Mouse (Mus musculus): ENCODE measurements at regions not wholly inside any gene's neighbourhood (a gene's known extent, or its start where the extent isn't known, plus 50 kb on each side); places are given as distances from the start of the nearest gene placed in this dataset.
A peak's percentile ranks its signal among the peaks of the same experiment; 100 is the strongest.

DNA sequence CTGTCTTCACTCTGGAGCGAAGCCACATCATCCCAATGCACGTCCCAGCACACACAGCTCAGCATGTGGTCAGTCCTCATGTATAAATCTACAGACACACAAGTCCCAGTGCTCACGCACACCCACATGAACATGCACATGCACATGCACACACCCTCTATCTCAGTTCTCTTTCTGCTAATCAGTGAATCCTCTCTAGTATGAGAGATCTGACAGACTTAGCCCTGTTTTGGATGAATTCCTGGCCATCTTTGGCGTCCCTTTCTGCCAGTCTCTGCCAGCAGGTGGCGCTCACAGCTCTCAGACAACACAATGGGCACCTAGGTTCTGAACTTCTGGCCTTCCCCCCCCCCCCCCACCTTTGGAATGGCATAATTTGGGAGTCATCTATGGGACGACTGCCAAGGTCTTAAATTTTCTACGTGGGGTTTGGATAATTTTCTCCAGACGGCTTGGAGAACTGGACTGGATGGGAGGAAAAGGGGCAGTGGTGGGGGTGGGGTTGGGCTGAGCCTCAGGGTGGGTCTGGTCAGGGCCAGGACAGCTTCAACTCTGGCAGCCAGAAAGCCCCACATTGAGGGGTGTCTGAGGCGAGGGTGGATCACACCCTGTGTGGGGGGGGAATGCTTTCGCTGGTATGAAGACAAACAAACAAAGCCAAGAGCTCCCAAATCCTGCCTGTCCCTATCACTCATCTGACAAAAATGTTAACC, 149.8 kb downstream of the Opa1 start:
- Histone ChIP-seq H3K36me3 (no peaks in the 10 kb centered on the region), H3K4me3 (no peak overlapping the region), H3K4me2 (no peak overlapping the region), H3K9ac (no peak overlapping the region), H3K4me1 (replicated peaks) (peaks cover 18% of the 10 kb centered on the region), H3K27me3 (replicated peaks) (peaks cover 66% of the 10 kb centered on the region), H3K27ac (ENCODE audit: poor library complexity, severe bottlenecking) (no peak overlapping the region), H3K9me3 (replicated peaks) (no peaks in the 10 kb centered on the region)
- peak; percentile 51; the same call in 1 of the 2 replicates for ATAC-seq (ENCODE audit: insufficient number of reproducible peaks, low FRiP score)
- WGBS, result 20% methylated on average over 10 of the region's 10 CpGs

DNA sequence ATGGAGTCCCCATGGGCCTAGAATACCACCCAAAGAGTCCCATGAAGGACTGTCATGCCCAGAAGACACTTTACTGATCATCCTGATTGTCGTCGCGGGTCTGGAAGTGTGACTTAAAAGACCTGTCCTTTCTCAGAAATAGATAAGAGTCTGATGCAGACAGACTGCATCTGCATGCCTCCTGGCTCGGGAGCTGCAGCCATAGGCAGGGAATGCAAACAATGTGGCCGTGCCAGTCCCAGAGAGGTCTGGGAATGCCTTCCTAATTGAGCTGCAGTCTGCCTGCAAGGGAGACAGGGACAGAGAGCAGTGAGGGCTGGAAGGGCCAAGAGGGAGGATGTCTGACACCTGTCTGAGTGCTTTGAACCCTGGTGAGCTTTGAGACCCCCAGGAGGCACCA, 150.9 kb downstream of the Opa1 start:
- Histone ChIP-seq H3K27me3 (replicated peaks) (peaks cover 62% of the 10 kb centered on the region), H3K36me3 (no peaks in the 10 kb centered on the region), H3K4me1 (replicated peaks) (peaks cover 29% of the 10 kb centered on the region), H3K4me2 (peak overlapping the region; percentile 15; the same call in 1 of the 2 replicates), H3K4me3 (no peak overlapping the region), H3K27ac (ENCODE audit: poor library complexity, severe bottlenecking) (no peak overlapping the region; the same call in 1 of the 2 replicates), H3K9ac (peak overlapping the region; percentile 4; the same call in 1 of the 2 replicates), H3K9me3 (replicated peaks) (no peaks in the 10 kb centered on the region)
- whole genome bisulfite sequencing, result 3% methylated on average over 5 of the region's 5 CpGs
- no peak for ATAC-seq (ENCODE audit: insufficient number of reproducible peaks, low FRiP score)

DNA sequence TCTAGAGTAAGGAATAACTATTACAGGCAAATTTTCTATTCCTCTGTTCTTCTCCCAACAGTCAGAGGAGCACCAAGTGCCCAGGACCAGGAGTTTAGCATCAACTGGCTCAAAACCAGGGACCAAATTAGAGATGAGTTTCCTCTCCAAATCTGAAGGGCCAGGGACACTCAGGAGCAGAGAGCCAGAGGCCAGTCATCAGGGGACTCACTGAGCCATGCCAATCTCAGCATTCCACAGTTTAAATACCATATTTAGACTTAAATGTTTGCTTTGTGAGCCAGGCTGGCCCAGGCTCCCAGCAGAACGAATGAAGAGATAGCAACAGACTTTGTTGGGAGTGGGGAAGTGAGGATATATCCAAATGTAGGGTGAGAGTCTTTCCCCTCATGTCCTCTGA, 153.8 kb downstream of the Opa1 start:
- Histone ChIP-seq H3K9me3 (replicated peaks) (no peaks in the 10 kb centered on the region), H3K4me3 (no peak overlapping the region), H3K4me2 (no peak overlapping the region), H3K4me1 (replicated peaks) (peaks cover 42% of the 10 kb centered on the region), H3K27me3 (replicated peaks) (peaks cover 45% of the 10 kb centered on the region), H3K27ac (ENCODE audit: poor library complexity, severe bottlenecking) (no peak overlapping the region), H3K9ac (no peak overlapping the region; the same call in 1 of the 2 replicates), H3K36me3 (no peaks in the 10 kb centered on the region)
- WGBS, result 31% methylated on average over 1 of the region's 1 CpGs
- no peak for ATAC-seq (ENCODE audit: insufficient number of reproducible peaks, low FRiP score)

DNA sequence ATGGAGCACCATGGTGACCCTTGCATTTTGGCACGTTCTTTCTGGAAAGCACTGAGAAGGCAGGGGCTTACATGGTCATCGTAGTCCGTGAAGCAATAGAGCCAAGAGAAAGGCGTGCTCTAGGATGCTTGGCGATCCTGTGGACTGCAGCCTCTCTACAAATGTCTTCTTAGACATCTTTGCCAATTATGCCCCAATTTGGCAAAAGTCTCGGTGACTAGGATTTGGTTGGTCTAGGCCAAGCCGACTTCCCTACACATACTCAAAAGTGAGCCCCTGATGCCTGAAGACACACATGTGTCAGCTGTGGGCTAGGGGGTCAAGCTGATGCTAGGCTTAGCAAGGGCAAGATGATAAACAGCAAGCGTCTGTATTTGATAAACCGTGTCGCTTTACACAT, 154.7 kb downstream of the Opa1 start:
- peaks cover 38% of the 10 kb centered on the region for H3K27me3 ChIP-seq (replicated peaks)
- no peak for ATAC-seq (ENCODE audit: insufficient number of reproducible peaks, low FRiP score)
- H3K27ac ChIP-seq (ENCODE audit: poor library complexity, severe bottlenecking), result no peak overlapping the region

DNA sequence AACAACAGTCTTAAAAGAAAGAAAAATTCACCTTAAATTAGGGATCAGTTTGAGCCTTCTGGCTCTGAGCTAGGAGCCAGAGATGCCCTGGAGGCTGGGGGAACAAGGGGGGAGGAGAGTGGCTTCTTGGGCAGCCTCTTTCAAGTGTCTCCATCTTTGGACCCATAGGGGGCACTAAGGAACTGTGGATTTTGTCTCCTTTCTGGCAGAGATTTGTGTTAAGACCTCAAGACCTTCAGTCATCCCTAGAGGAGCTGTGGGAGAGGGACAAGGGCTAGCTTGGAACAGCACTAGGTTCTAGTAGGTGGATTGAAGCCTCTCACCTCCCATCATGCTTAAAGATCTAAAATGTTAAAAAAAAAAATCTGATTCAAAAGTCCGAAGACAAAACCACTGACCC, 155.2 kb downstream of the Opa1 start:
- peak; percentile 65; the same call in 1 of the 2 replicates for ATAC-seq (ENCODE audit: insufficient number of reproducible peaks, low FRiP score)
- peak overlapping the region; percentile 74 for H3K27ac ChIP-seq (ENCODE audit: poor library complexity, severe bottlenecking)
- H3K4me2 ChIP-seq, result peak overlapping the region; percentile 58
- no peak overlapping the region for H3K4me3 ChIP-seq
- peaks cover 42% of the 10 kb centered on the region for H3K27me3 ChIP-seq (replicated peaks)
- 0% methylated on average over 1 of the region's 1 CpGs for WGBS
- H3K4me1 ChIP-seq (replicated peaks), result peaks cover 38% of the 10 kb centered on the region
- no peak overlapping the region for H3K9ac ChIP-seq
- no peaks in the 10 kb centered on the region for H3K36me3 ChIP-seq
- H3K9me3 ChIP-seq (replicated peaks), result no peaks in the 10 kb centered on the region

More for the DNA sequence above, 154.7 kb downstream of the Opa1 start:
- H3K9me3 ChIP-seq (replicated peaks), result no peaks in the 10 kb centered on the region
- no peak overlapping the region for H3K4me2 ChIP-seq
- WGBS, result 69% methylated on average over 10 of the region's 10 CpGs
- H3K4me3 ChIP-seq, result no peak overlapping the region
- H3K9ac ChIP-seq, result no peak overlapping the region
- no peaks in the 10 kb centered on the region for H3K36me3 ChIP-seq
- H3K4me1 ChIP-seq (replicated peaks), result peaks cover 42% of the 10 kb centered on the region

DNA sequence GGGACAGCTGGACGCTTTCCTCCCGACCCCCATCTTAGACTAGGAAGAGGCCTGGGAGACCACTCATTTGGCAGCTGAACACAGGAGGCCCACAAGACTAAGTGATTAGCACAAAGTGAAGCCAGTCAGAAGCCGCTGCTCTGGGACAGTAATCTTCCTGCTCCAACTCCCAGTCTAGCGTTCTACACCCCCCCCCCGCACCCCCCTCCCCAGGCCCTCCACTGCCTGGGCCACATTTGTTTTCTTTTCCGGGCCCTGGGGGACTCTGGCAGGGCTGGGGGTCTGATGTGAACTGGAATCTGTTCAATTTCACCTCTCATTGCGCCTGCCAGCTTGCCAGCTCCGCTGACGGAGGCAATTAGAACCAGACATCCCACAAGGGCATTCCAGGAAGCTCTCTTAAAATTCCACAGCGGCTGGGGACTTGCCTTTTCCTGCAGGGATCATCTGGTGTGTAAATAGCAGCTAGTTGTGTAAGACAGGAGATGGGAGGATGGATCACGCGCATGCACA, 155.7 kb downstream of the Opa1 start:
- H3K27me3 ChIP-seq (replicated peaks), result peaks cover 46% of the 10 kb centered on the region
- WGBS, result 2% methylated on average over 12 of the region's 12 CpGs
- H3K4me3 ChIP-seq, result no peak overlapping the region
- H3K27ac ChIP-seq (ENCODE audit: poor library complexity, severe bottlenecking), result peak overlapping the region; percentile 74
- H3K36me3 ChIP-seq, result no peaks in the 10 kb centered on the region
- H3K9ac ChIP-seq, result 0 out of 2 replicates have a peak overlapping the region, but pooled peaks have one; percentile 25
- ATAC-seq (ENCODE audit: insufficient number of reproducible peaks, low FRiP score), result peak; percentile 79
- no peaks in the 10 kb centered on the region for H3K9me3 ChIP-seq (replicated peaks)
- H3K4me2 ChIP-seq, result peak overlapping the region; percentile 58
- peaks cover 33% of the 10 kb centered on the region for H3K4me1 ChIP-seq (replicated peaks)

DNA sequence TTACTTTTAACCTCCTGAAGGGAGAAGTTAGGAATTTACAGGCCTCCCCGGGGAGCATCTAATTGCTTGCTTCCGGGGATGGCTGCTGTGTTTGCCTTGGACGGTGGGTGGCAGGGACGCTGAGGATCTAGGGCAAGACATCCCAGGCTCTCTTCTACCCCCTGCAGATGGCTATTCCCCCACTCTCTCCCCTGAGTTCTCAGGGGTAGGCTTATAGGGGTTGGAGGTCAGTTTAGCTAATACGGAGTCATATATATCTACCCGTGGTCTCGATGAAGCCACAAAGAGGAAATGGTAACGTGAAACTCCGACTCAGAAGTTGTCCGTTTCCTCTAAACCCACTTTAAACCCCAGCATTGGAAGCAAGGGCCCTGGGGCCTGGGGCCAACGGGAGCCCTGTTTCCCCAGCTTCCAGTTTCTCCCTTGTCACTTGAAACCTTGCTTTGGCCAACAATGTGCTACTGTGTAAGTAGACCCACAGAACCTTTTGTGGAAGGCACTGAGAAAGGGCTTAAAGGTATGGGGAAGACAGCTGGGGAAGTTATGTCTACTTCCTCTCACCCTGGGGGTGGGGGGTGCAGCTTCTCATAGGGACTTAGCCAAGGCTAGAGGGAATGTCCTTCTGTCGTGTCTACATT, 156.4 kb downstream of the Opa1 start:
- peak overlapping the region; percentile 74 for H3K27ac ChIP-seq (ENCODE audit: poor library complexity, severe bottlenecking)
- WGBS, result 11% methylated on average over 12 of the region's 12 CpGs
- H3K4me3 ChIP-seq, result no peak overlapping the region
- no peaks in the 10 kb centered on the region for H3K9me3 ChIP-seq (replicated peaks)
- H3K27me3 ChIP-seq (replicated peaks), result peaks cover 49% of the 10 kb centered on the region
- peaks cover 26% of the 10 kb centered on the region for H3K4me1 ChIP-seq (replicated peaks)
- H3K9ac ChIP-seq, result no peak overlapping the region
- no peak for ATAC-seq (ENCODE audit: insufficient number of reproducible peaks, low FRiP score)
- H3K36me3 ChIP-seq, result no peaks in the 10 kb centered on the region
- H3K4me2 ChIP-seq, result peak overlapping the region; percentile 58

DNA sequence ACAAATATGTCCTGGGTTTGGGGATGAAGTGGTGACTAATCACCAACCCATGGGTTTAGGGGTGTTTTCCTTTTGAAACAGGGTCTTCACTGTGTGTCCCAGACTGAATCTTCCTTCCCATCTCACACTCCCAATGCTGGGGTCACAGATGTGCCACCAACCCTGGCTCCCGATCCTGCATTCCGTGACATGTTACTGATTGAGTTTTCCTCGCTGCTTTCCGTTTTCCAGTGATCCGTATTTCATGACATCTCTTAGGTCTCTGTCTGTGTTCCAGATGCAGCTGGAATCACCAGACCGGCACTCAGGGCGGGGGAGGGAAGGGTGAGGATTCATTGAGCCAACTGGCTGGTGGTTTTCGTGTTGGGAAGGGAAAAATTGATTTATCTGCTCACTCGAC, 157.1 kb downstream of the Opa1 start:
- Histone ChIP-seq H3K27ac (ENCODE audit: poor library complexity, severe bottlenecking) (no peak overlapping the region), H3K27me3 (replicated peaks) (peaks cover 49% of the 10 kb centered on the region), H3K4me1 (replicated peaks) (peaks cover 26% of the 10 kb centered on the region), H3K9me3 (replicated peaks) (no peaks in the 10 kb centered on the region), H3K9ac (no peak overlapping the region), H3K4me3 (no peak overlapping the region), H3K36me3 (no peaks in the 10 kb centered on the region), H3K4me2 (no peak overlapping the region)
- WGBS, result 68% methylated on average over 9 of the region's 9 CpGs
- no peak for ATAC-seq (ENCODE audit: insufficient number of reproducible peaks, low FRiP score)

DNA sequence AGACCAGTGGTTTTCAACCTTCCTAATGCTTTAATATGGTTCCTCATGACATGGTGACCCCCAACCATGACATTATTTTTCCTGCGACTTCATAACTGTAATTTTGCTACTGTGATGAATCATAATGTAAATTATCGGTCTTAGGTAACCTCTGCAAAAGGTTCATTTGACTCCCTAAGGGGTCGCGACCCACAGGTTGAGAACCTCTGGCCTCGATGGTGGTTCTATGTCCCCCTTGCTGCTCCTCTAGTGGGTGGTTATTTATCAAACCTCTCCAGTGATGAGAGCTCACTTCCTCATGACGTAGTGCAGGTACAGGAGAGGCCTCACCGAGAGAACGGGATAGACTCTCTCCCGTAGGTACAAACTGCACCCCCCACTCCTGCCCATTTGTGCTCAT, 158.9 kb downstream of the Opa1 start:
- no peak overlapping the region for H3K4me3 ChIP-seq
- ATAC-seq (ENCODE audit: insufficient number of reproducible peaks, low FRiP score), result no peak
- no peak overlapping the region for H3K27ac ChIP-seq (ENCODE audit: poor library complexity, severe bottlenecking)
- H3K4me2 ChIP-seq, result no peak overlapping the region
- H3K9me3 ChIP-seq (replicated peaks), result no peaks in the 10 kb centered on the region
- H3K9ac ChIP-seq, result no peak overlapping the region
- 71% methylated on average over 9 of the region's 9 CpGs for whole genome bisulfite sequencing
- H3K36me3 ChIP-seq, result no peaks in the 10 kb centered on the region
- peaks cover 42% of the 10 kb centered on the region for H3K4me1 ChIP-seq (replicated peaks)
- H3K27me3 ChIP-seq (replicated peaks), result peaks cover 36% of the 10 kb centered on the region

DNA sequence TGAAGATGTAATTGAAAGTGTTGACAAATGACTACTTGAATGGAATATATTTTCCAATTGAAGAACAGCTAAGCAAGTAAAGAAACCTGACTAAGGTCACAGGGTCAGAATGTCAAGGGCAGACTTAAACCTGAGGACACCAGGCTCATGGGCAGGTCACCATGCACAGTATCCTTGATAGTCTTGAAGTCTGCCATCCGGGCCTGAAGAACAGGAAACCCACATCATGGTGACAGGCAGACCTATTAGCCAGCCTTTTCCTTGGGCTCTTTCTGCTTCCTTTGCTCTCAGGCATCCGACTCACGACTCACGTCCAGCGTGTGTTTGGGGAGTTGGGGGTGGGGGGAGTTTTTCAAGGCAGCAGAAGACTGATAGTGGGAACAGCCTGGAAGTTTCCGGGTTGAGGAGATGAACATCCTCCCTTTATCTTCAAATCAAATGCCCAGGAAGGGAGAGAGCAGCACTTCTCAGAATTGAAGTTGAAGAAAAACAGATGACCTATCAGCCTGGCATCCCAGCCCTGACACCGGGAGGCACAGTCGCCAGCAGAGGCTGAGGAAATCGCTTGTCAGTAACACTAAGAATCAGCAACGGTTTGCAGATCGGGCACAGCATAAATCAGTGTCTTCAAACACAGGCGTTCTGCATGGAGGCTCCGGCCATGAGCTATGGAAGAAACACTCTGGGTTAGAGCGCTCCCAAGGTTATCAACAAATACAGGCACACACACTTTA, 163.5 kb downstream of the Opa1 start:
- Histone ChIP-seq H3K9ac (no peak overlapping the region), H3K36me3 (no peaks in the 10 kb centered on the region), H3K9me3 (replicated peaks) (no peaks in the 10 kb centered on the region; the same call in 1 of the 2 replicates), H3K4me2 (peak overlapping the region; percentile 46), H3K4me3 (no peak overlapping the region), H3K27ac (ENCODE audit: poor library complexity, severe bottlenecking) (peak overlapping the region; percentile 42), H3K27me3 (replicated peaks) (peaks cover 37% of the 10 kb centered on the region), H3K4me1 (replicated peaks) (peaks cover 23% of the 10 kb centered on the region)
- 5% methylated on average over 14 of the region's 14 CpGs for WGBS
- peak; percentile 66 for ATAC-seq (ENCODE audit: insufficient number of reproducible peaks, low FRiP score)

DNA sequence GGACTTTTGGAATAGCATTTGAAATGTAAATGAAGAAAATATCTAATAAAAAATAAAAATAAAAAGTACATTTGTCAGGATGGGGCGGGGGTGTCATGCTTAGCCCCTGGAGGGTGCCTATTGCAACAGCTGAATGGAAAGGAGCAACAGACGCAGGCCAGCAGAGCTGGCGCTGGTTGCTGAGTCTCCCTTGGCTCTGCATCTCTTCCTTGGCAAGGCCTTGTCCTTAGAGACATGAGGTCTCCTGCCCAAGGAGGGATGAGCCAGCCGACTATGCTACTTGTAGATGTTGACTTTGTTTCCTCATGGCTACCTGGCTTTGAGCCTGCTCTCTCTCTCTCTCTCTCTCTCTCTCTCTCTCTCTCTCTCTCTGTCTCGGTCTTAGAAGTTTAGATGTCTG, 166.4 kb downstream of the Opa1 start:
- no peaks in the 10 kb centered on the region for H3K36me3 ChIP-seq

More for the DNA sequence above, 166.4 kb downstream of the Opa1 start:
- Histone ChIP-seq H3K9me3 (replicated peaks) (no peaks in the 10 kb centered on the region; the same call in 1 of the 2 replicates), H3K4me2 (no peak overlapping the region), H3K4me1 (replicated peaks) (peaks cover 23% of the 10 kb centered on the region), H3K9ac (no peak overlapping the region), H3K4me3 (no peak overlapping the region), H3K27me3 (replicated peaks) (peaks cover 38% of the 10 kb centered on the region), H3K27ac (ENCODE audit: poor library complexity, severe bottlenecking) (no peak overlapping the region)
- ATAC-seq (ENCODE audit: insufficient number of reproducible peaks, low FRiP score), result no peak
- 86% methylated on average over 5 of the region's 5 CpGs for WGBS

Measured in heart, embryonic 12.5 days (tissue).